25 mouse cellular contexts compared by ENCODE assay signal in the genomic region with DNA sequence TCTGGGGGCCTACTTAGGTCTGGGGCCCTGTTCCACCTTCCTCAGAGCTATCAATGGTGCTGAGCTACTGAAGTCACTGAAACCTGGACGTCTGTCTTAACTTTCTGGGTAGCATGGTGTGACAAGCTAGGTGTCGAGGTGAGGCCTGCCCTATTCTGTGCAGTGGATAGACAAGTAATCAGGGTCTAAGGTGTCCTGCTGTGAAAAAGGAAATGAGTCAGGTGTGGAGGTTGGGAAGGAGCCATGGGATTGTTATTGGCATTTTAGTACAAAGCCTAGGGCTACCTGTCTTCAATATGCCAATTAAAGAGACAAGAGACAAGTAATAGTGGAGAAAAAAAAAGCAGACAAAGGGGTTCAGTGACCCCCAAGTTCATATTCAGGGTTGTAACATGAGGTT.
"Had no signal": no experiment of that assay in that cellular context is flagged by ENCODE, and none has a peak within 500 bp of the region (broad histone marks: within the 10 kb centered on the region; RNA-seq: fewer than 3 reads in every experiment).

No protein-coding gene starts in this region.

- H3K4me3 ChIP-seq: heart, embryonic 13.5 days; heart, embryonic 15.5 days; hindbrain, embryonic 10.5 days; hindbrain, embryonic 13.5 days; hindbrain, embryonic 15.5 days; layer of hippocampus, adult 2 months; left cerebral cortex, adult 2 months; limb, embryonic 10.5 days; limb, embryonic 12.5 days; liver, embryonic 13.5 days; liver, embryonic 15.5 days had no signal

- H3K9me3 ChIP-seq: heart, embryonic 13.5 days; heart, embryonic 15.5 days; hindbrain, embryonic 10.5 days; hindbrain, embryonic 13.5 days; hindbrain, embryonic 15.5 days; limb, embryonic 10.5 days; limb, embryonic 12.5 days; liver, embryonic 13.5 days; liver, embryonic 15.5 days had no signal

- H3K9ac ChIP-seq: heart, embryonic 13.5 days; heart, embryonic 15.5 days; hindbrain, embryonic 13.5 days; hindbrain, embryonic 15.5 days; limb, embryonic 12.5 days; liver, embryonic 13.5 days; liver, embryonic 15.5 days; liver, postnatal 0 days had no signal

- H3K27me3 ChIP-seq: heart, embryonic 13.5 days; heart, embryonic 15.5 days; hindbrain, embryonic 13.5 days; hindbrain, embryonic 15.5 days; limb, embryonic 12.5 days had no signal

- DNase-seq: gastrocnemius, postnatal 25 days; heart, postnatal 14 days; heart, postnatal 4 days; kidney, adult 11 months; kidney, adult 2 months; kidney, adult 9 months; kidney, postnatal 10 days; kidney, postnatal 25 days; kidney, postnatal 4 days; liver; liver, embryonic 13.5 days; liver, postnatal 0 days had no signal

- H3K27ac ChIP-seq: heart, embryonic 13.5 days; heart, embryonic 15.5 days; hindbrain, embryonic 10.5 days; hindbrain, embryonic 13.5 days; hindbrain, embryonic 15.5 days; hindbrain, postnatal 0 days; layer of hippocampus, adult 2 months; left cerebral cortex, adult 2 months; limb, embryonic 10.5 days; limb, embryonic 12.5 days; liver, embryonic 13.5 days; liver, embryonic 15.5 days had no signal

- H3K4me2 ChIP-seq: heart, embryonic 11.5 days; heart, embryonic 13.5 days; heart, embryonic 15.5 days; hindbrain, embryonic 13.5 days; hindbrain, embryonic 15.5 days; limb, embryonic 12.5 days; liver, embryonic 11.5 days; liver, embryonic 13.5 days; liver, embryonic 15.5 days had no signal

- H3K36me3 ChIP-seq: heart, embryonic 13.5 days; heart, embryonic 15.5 days; hindbrain, embryonic 10.5 days; hindbrain, embryonic 13.5 days; hindbrain, embryonic 15.5 days; limb, embryonic 10.5 days; limb, embryonic 12.5 days; liver, embryonic 13.5 days; liver, embryonic 15.5 days had no signal

- H3K4me1 ChIP-seq: hindbrain, embryonic 10.5 days; hindbrain, embryonic 13.5 days; hindbrain, embryonic 15.5 days; limb, embryonic 10.5 days; limb, embryonic 12.5 days; liver, embryonic 13.5 days had no signal

- ATAC-seq: hindbrain, postnatal 0 days; liver, postnatal 0 days had no signal
